Comparison of ENCODE assay signal across 22 mouse cellular contexts in the genomic region with DNA sequence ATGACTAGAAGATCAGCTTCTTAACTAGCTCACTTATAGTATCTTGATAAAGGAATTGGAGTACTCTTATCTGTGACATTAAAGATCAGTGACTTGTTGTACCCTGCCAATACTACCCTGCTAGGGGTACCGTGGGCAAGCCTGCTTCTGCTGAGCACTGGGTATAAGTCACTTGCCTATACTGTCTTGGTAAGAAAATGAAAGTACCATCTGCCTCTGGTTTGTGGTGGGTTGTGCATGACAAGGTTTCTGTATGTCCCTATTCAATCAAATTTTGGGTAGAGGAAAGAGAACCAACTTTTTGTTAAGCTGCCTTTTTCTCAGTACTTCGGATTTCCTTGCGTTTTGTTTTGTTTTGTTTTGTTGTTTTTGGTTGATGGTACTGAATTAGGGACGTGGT. TPM values are rescaled to one million over a fixed set of nuclear protein-coding genes. Genes with fewer than 3 reads are reported as not detected.
"Had no signal": no experiment of that assay in that cellular context is flagged by ENCODE, and none has a peak within 500 bp of the region (broad histone marks: within the 10 kb centered on the region; RNA-seq: fewer than 3 reads in every experiment).

No protein-coding gene starts in this region.

- H3K4me3 ChIP-seq: limb, embryonic 13.5 days; midbrain, embryonic 13.5 days; neural tube, embryonic 15.5 days had no signal

- DNase-seq: kidney, adult 11 months; kidney, adult 9 months; kidney, postnatal 10 days; kidney, postnatal 4 days; left cerebral cortex, postnatal 4 days; lung, embryonic 14.5 days; lung, postnatal 10 days; lung, postnatal 4 days; thymus, postnatal 14 days had no signal

- H3K9me3 ChIP-seq: limb, embryonic 13.5 days; midbrain, embryonic 13.5 days; neural tube, embryonic 15.5 days had no signal

- H3K4me2 ChIP-seq: limb, embryonic 13.5 days; liver, embryonic 11.5 days; lung, embryonic 14.5 days; midbrain, embryonic 13.5 days; neural tube, embryonic 15.5 days had no signal

- H3K9ac ChIP-seq: limb, embryonic 13.5 days; lung, embryonic 14.5 days; midbrain, embryonic 13.5 days; neural tube, embryonic 15.5 days had no signal

- H3K4me1 ChIP-seq: midbrain, embryonic 13.5 days; neural tube, embryonic 15.5 days had no signal

- H3K27ac ChIP-seq: limb, embryonic 13.5 days; midbrain, embryonic 13.5 days; neural tube, embryonic 15.5 days had no signal

- ATAC-seq: midbrain, embryonic 13.5 days had no signal

- H3K36me3 ChIP-seq: limb, embryonic 13.5 days; midbrain, embryonic 13.5 days; neural tube, embryonic 15.5 days had no signal

- H3K27me3 ChIP-seq: limb, embryonic 13.5 days; midbrain, embryonic 13.5 days; neural tube, embryonic 15.5 days had no signal

RNA-seq across cellular contexts. Expression of a gene that starts 32.1 kb away (rescaled TPM):
- total RNA-seq: layer of hippocampus, adult 8-10 months; layer of hippocampus, postnatal 14 days; left cerebral cortex, adult 18-20 months; left cerebral cortex, postnatal 10 days; left cerebral cortex, postnatal 4 days; midbrain, postnatal 0 days had no signal
- polyA plus RNA-seq: limb, embryonic 13.5 days; liver, embryonic 11.5 days; liver, embryonic 16.5 days; lung, embryonic 14.5 days; midbrain, embryonic 13.5 days; midbrain, postnatal 0 days; neural tube, embryonic 11.5 days; neural tube, embryonic 15.5 days; spleen, adult 2 months; stomach, embryonic 16.5 days had no signal
